Mouse (Mus musculus): ENCODE results near the gene Aspa.

Gene Aspa

GRCm38 (mm10) chr11:73257362-73257945 lies 71.9 kb downstream of the Aspa start:
- no peak for DNase-seq (ENCODE audit: low spot score in 2 of 2)

Measured in urinary bladder, postnatal 4 days (tissue).